Mouse (Mus musculus): ENCODE measurements around the gene D930048N14Rik.

DNA sequence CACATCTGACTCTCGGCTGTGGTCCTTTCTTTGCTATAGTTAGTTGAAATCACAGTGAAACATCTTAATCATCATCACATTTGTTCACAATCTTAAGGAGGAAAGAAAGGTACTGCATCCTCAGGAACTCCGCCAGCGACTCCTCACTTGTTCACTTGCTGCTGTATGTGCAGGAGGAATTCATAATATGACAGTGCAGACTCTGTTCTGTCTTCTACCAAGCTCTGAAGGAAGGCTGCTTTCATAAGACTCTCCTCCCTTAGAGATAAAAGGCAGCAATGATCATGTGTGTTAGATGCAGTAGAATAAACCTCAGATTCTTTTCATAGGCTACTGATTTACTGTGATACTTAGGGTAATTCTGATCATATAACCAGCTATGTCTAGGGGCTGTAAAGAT, 44.2 kb downstream of the D930048N14Rik start:
- TF ChIP-seq RAD21 (IDR thresholded peaks at IDR 0.05; ENCODE audit: low read depth, low read length), result no peak
- no peak for TF ChIP-seq MAZ (IDR thresholded peaks at IDR 0.05; ENCODE audit: low read depth, low read length)
- no peak for TF ChIP-seq USF2 (conservative IDR thresholded peaks at IDR 0.05; ENCODE audit: low read depth, low read length)
- TF ChIP-seq POLR2A (IDR thresholded peaks at IDR 0.05; ENCODE audit: low read depth, low read length), result no peak
